Mouse (Mus musculus) duodenum, adult 2 months (tissue): ENCODE data around the gene Olfr115. TPM values are rescaled to one million over a fixed set of nuclear protein-coding genes. Genes with fewer than 3 reads are reported as not detected.

ENCODE experiments used
- polyA plus RNA-seq: library from polyadenylated mRNA; depleted of rRNA; stranded (reverse); fragments of >200 nt; gene quantifications from 2 replicates; pipeline ENCODE4 v1.2.3, GENCODE M21; 2012; ENCODE audit warnings: low replicate concordance; rRNA removed

The Olfr115 gene
- not detected in 2 replicates for polyA plus RNA-seq

GRCm38 (mm10) chr17:37627009-37627408 is at the start of gene Olfr115, which contains the start of gene Olfr116:
Olfr115 (minus strand) TSS chr17:37627109.
Olfr116 (minus strand) TSS chr17:37627199.

GRCm38 (mm10) chr17:37666688-37667087 is 39.8 kb upstream of the Olfr115 start, which contains the start of gene Olfr118:
Olfr118 (plus strand) TSS chr17:37666988.

GRCm38 (mm10) chr17:37663682-37664081 is 36.8 kb upstream of the Olfr115 start, which contains the start of gene Olfr117:
Olfr117 (minus strand) TSS chr17:37663782.

GRCm38 (mm10) chr17:37592643-37593042 is 34.3 kb downstream of the Olfr115 start, which contains the start of gene Olfr114:
Olfr114 (minus strand) TSS chr17:37592743.

GRCm38 (mm10) chr17:37577563-37577962 is 49.3 kb downstream of the Olfr115 start, which contains the start of gene Olfr113:
Olfr113 (minus strand) TSS chr17:37577663.

GRCm38 (mm10) chr17:37569351-37569750 is 57.6 kb downstream of the Olfr115 start, which contains the start of gene Olfr112:
Olfr112 (minus strand) TSS chr17:37569451.

Other genes with a start within 250 kb of the Olfr115 start
- not detected in 2 replicates for gene Olfr105-ps, start 248.1 kb downstream of the Olfr115 start, polyA plus RNA-seq
- gene Olfr106-ps, start 236.7 kb downstream of the Olfr115 start, polyA plus RNA-seq: not detected in 2 replicates
- not detected in 2 replicates for gene Olfr107, start 227.9 kb downstream of the Olfr115 start, polyA plus RNA-seq
- gene Olfr108, start 181.6 kb downstream of the Olfr115 start, polyA plus RNA-seq: not detected in 2 replicates
- not detected in 2 replicates for gene Olfr109, start 168.2 kb downstream of the Olfr115 start, polyA plus RNA-seq
- gene H2-M2, start 143.6 kb downstream of the Olfr115 start, polyA plus RNA-seq: 0.08 TPM in 1 of 2 replicates, not detected in the other
- gene Olfr110, start 134.6 kb downstream of the Olfr115 start, polyA plus RNA-seq: not detected in 2 replicates
- not detected in 2 replicates for gene Olfr111, start 119.1 kb downstream of the Olfr115 start, polyA plus RNA-seq
- not detected in 2 replicates for gene Olfr112, start 57.7 kb downstream of the Olfr115 start, polyA plus RNA-seq
- not detected in 2 replicates for gene Olfr113, start 49.4 kb downstream of the Olfr115 start, polyA plus RNA-seq
- gene Olfr114, start 34.4 kb downstream of the Olfr115 start, polyA plus RNA-seq: not detected in 2 replicates
- not detected in 2 replicates for gene Olfr116, start 90 bp upstream of the Olfr115 start, polyA plus RNA-seq
- not detected in 2 replicates for gene Olfr117, start 36.7 kb upstream of the Olfr115 start, polyA plus RNA-seq
- gene Olfr118, start 39.9 kb upstream of the Olfr115 start, polyA plus RNA-seq: not detected in 2 replicates
- not detected in 2 replicates for gene Olfr119, start 69.5 kb upstream of the Olfr115 start, polyA plus RNA-seq
- not detected in 2 replicates for gene Olfr120, start 94.7 kb upstream of the Olfr115 start, polyA plus RNA-seq
- gene Olfr121, start 121.7 kb upstream of the Olfr115 start, polyA plus RNA-seq: not detected in 2 replicates
- not detected in 2 replicates for gene Olfr122, start 141.5 kb upstream of the Olfr115 start, polyA plus RNA-seq
- gene Olfr123, start 166.4 kb upstream of the Olfr115 start, polyA plus RNA-seq: not detected in 2 replicates
- gene Olfr124, start 172.8 kb upstream of the Olfr115 start, polyA plus RNA-seq: not detected in 2 replicates
- gene Olfr125, start 205.8 kb upstream of the Olfr115 start, polyA plus RNA-seq: not detected in 2 replicates
- gene Olfr126, start 220.4 kb upstream of the Olfr115 start, polyA plus RNA-seq: not detected in 2 replicates